8 mouse cellular contexts compared by ENCODE assay signal in genomic region chr9:96436901-96437804, GRCm38 (mm10). TPM values are rescaled to one million over a fixed set of nuclear protein-coding genes. Genes with fewer than 3 reads are reported as not detected.
A peak's percentile ranks its signal among the peaks of the same experiment; 100 is the strongest.
DNase-seq lines count a peak whose midpoint lies in the region; ATAC-seq and TF ChIP-seq lines count a peak whose summit lies in the region.

No protein-coding gene starts in this region.

- H3K4me2 ChIP-seq in forebrain, embryonic 11.5 days (ENCODE audit: low read depth, low read length, severe bottlenecking): peak overlapping the region; percentile 74
- peak overlapping the region; percentile 89 for H3K4me2 ChIP-seq in intestine, embryonic 15.5 days (replicated peaks)

- peak overlapping the region; percentile 47 for H3K4me3 ChIP-seq in layer of hippocampus, adult 2 months
- H3K4me3 ChIP-seq in forebrain, embryonic 11.5 days (ENCODE audit: low read depth, low read length): peak overlapping the region; percentile 38
- H3K4me3 ChIP-seq in intestine, embryonic 15.5 days (replicated peaks): peak overlapping the region; percentile 41

- no peaks in the 10 kb centered on the region for H3K36me3 ChIP-seq in forebrain, embryonic 11.5 days (ENCODE audit: control insufficient read depth, insufficient read depth, low read length)
- H3K36me3 ChIP-seq in intestine, embryonic 15.5 days: no peaks in the 10 kb centered on the region

- no peak for TF ChIP-seq CTCF in layer of hippocampus, adult 2 months (conservative IDR thresholded peaks at IDR 0.05)
- no peak for TF ChIP-seq CTCF in Patski (IDR thresholded peaks at IDR 0.05)

- H3K27me3 ChIP-seq in Patski: no peaks in the 10 kb centered on the region
- H3K27me3 ChIP-seq in forebrain, embryonic 11.5 days (ENCODE audit: control insufficient read depth, insufficient read depth, low read length): peaks cover 2% of the 10 kb centered on the region; the same call in 1 of the 2 replicates
- no peaks in the 10 kb centered on the region for H3K27me3 ChIP-seq in intestine, embryonic 15.5 days (replicated peaks)

- H3K27ac ChIP-seq in layer of hippocampus, adult 2 months: peak overlapping the region; percentile 81
- no peak overlapping the region for H3K27ac ChIP-seq in forebrain, embryonic 11.5 days (ENCODE audit: low read depth, low read length)
- H3K27ac ChIP-seq in intestine, embryonic 15.5 days: peak overlapping the region; percentile 70

- POLR2A ChIA-PET in Patski (lab: Charles Lee): interaction anchor here (0.6 kb wide), 2 partner anchors 14 to 42 kb away, joined by 3 to 6 read pairs; no protein-coding TSS in a partner anchor

- CTCF ChIA-PET in Patski (lab: Charles Lee): interaction anchor here (0.8 to 1.6 kb wide), 2 partner anchors 12 to 13 kb away, joined by 3 to 4 read pairs; no protein-coding TSS in a partner anchor

- H3K4me1 ChIP-seq in forebrain, embryonic 11.5 days (replicated peaks; ENCODE audit: control insufficient read depth, insufficient read depth, low read length): peaks cover 14% of the 10 kb centered on the region; the same call in 1 of the 2 replicates
- H3K4me1 ChIP-seq in intestine, embryonic 15.5 days (replicated peaks): peaks cover 15% of the 10 kb centered on the region

- in situ Hi-C loops in Patski (cut with MboI; ENCODE audit: low pct_unique_long_range_greater_than_20kb): no loop called here

- DNase-seq in layer of hippocampus, adult 2 months (ENCODE audit: low spot score in 2 of 2): no peak
- no peak for DNase-seq in layer of hippocampus, adult 8-10 months (ENCODE audit: low spot score in 2 of 2)
- DNase-seq in Patski (ENCODE audit: low read depth, low spot score): no peak
- no peak for DNase-seq in forebrain, embryonic 11.5 days (ENCODE audit: low spot score)
- DNase-seq in mesoderm, embryonic 11.5 days (ENCODE audit: low read depth, low spot score): peak; percentile 57
- peak; percentile 33 to 39 for DNase-seq in thymus, postnatal 36 days
- DNase-seq in layer of hippocampus, postnatal 14 days (ENCODE audit: low spot score in 2 of 2): no peak

- peak; percentile 26 for ATAC-seq in Patski
- ATAC-seq in forebrain, embryonic 11.5 days (replicated peaks; ENCODE audit: low FRiP score): 0 out of 2 replicates have a peak, but pooled peaks have one; percentile 22
- ATAC-seq in intestine, embryonic 15.5 days: peak; percentile 31

- H3K9ac ChIP-seq in forebrain, embryonic 11.5 days (ENCODE audit: low read length): peak overlapping the region; percentile 73
- peak overlapping the region; percentile 50 for H3K9ac ChIP-seq in intestine, embryonic 15.5 days

- H3K9me3 ChIP-seq in forebrain, embryonic 11.5 days (ENCODE audit: control insufficient read depth, low read length): no peaks in the 10 kb centered on the region
- H3K9me3 ChIP-seq in intestine, embryonic 15.5 days: no peaks in the 10 kb centered on the region

- whole genome bisulfite sequencing in forebrain, embryonic 11.5 days: 7% methylated on average over 28 of the region's 28 CpGs
- WGBS in intestine, embryonic 15.5 days: 25% methylated on average over 28 of the region's 28 CpGs

RNA-seq across cellular contexts. Expression of gene Rnf7, which starts 41.3 kb away (rescaled TPM):
- total RNA-seq in layer of hippocampus, adult 2 months (2021): 10 to 100 TPM; 57.2 to 58.1 TPM
- total RNA-seq in layer of hippocampus, adult 8-10 months (2022): 10 to 100 TPM; 53.7 to 67.2 (median 60.0) TPM
- 152 TPM for polyA plus RNA-seq in Patski (2021)
- polyA plus RNA-seq in forebrain, embryonic 11.5 days (2014; fragmentation: Nextera tagmentation; extraction: Ambion mirVana): 247 and 262 TPM in 2 replicates
- polyA plus RNA-seq in intestine, embryonic 15.5 days (2015; fragmentation: Nextera tagmentation; extraction: Ambion mirVana): 169 and 183 TPM in 2 replicates
- 10 to 100 TPM; 46.2 to 54.1 TPM for total RNA-seq in layer of hippocampus, postnatal 14 days (2021)

Comparison
In these comparisons a context has a peak if more than half of its experiments do, and no peak if none do; other contexts are left out.
1. DNase-seq: peak in mesoderm, embryonic 11.5 days (single experiment) and thymus, postnatal 36 days (2 of 2); none in layer of hippocampus, adult 2 months (0 of 2), layer of hippocampus, adult 8-10 months (0 of 2), Patski (single experiment), forebrain, embryonic 11.5 days (single experiment) and layer of hippocampus, postnatal 14 days (0 of 2).
2. Peak in every context shown above with its lines, with median percentiles within 50 percentile points of each other: H3K4me3 ChIP-seq and ATAC-seq.